Mouse (Mus musculus): ENCODE data around the gene Alkal2. TPM values are rescaled to one million over a fixed set of nuclear protein-coding genes. Genes with fewer than 3 reads are reported as not detected.

Gene Alkal2
- total RNA-seq (2021) (under 1 TPM in 1 of 2 experiments, not detected in 1; 0.24 TPM), polyA plus RNA-seq (2012; rRNA removed) (0.33 and 0.85 TPM in 2 replicates)
- long read RNA-seq, result 0 reads

DNA sequence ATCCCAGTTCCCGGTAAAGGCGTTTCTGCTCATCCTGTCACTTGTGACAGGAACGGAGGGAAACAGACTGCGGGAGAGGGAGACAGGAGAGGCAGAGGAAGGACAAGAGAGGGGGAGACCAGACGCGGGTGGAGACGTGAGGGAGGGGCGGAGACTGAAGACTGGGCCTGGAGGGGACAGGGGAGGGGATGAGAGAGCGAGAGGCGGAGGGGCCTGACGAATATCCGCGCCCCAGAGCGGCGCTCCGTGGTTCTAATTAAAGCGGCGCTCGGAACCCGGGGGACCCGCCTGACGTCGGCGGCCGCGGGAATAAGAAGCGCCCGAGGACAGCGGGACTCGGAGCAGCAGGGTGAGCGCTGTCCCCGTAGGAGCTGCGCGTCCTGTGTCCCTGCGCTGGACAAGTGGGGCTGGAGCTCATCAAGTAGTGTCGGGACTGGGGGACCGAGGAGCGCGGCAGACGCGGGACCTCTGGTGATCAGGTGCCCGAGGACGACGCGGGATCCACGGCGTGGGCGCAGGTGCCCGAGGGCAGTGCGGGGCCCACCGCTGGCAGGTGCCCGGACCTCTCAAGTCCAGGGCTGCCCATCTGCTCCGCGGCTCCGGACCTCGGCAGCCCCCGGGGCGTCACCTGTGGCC, at the start of gene Alkal2:
Alkal2 (plus strand) TSS at position 337 of the 636 bp plus-strand sequence.
- peak; percentile 23 for DNase-seq

DNA sequence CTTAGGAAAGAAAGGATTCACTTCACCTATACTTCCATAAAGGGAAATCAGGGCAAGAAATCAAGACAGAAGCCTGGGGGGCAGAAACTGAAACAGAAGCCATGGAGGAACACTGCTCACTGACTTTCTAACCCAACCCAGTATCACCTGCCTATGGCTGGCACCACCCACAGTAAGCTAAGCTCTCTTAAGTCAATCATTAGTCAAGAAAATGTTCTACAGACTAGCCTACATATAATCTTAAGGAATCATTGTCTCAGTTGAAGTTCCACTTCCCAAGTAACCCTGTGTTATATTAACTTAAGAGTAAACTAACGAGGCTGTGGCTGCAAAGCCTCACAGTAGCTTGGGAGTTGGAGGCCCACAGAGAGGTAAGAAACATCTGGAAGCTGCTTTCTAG, 35.6 kb upstream of the Alkal2 start:
- no peak for DNase-seq

DNA sequence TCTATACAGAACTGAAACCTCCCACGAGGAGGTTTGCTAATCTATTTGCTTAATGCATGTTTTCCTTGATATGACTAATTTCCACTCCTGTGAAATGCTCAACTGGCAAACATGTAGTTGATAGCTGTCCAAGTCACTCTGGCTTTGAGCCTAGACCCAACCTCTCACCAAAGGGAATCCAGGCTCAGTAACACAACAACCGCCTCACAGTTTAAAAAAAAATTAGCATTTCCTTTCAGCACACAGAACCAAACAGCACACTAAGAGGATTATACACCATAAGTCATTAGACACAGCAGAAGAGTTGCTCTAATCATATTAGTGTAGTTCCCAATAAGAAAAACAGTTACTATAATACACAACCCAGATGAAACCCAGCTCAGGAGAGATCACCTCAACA, 33.2 kb upstream of the Alkal2 start:
- DNase-seq, result peak; percentile 5

DNA sequence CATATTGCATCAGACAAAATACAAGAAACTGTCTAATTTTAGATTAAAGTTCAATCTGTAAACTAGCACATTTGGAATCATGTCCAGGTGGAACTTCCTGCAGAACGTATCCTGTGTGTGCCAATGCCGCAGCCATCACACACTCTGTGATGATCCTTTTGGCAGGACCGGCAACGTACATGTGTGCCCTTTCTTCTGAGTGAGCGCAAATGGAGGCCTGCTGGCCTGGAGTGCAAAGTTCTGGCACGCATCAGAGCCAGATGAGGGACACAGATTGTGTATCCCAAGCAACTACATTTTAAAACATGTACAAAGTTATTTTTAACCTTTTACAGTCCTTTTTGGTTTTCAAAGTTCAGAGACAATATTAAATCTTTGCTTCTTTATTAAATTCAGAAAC, 32.3 kb upstream of the Alkal2 start:
- no peak for DNase-seq

DNA sequence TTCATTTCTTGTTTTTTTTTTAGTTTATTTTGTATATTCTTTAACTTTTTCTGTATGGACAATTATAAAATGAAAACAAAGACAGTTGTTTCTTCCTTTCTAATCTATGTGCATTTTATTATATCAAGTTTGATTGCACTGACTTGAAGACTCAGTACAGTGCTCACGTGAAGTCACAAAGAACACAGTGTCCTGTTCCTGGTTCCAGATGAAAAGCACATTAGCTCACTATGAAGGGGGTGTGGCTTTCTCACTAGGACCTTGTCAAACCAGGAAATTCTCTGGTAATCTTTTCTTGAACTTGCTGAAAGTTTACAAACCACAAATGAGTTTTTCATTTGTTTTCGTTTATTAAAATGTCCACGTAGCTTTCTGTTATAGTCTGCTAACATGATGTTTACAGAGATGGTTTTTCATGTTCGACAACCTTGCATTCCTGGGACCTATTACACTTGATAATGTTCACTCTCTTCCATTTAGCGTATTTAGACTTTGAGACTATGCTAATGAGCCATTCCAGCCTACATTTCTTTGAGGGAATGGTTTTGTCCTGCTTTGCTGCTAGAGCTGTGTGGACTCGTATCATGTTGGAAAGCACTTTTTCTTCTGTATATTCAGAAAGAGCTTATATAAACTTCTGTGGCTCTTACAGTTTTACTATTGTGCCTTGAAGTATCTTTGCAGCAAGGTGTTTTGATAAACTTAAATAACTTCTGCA, 28.5 kb upstream of the Alkal2 start:
- DNase-seq, result no peak

DNA sequence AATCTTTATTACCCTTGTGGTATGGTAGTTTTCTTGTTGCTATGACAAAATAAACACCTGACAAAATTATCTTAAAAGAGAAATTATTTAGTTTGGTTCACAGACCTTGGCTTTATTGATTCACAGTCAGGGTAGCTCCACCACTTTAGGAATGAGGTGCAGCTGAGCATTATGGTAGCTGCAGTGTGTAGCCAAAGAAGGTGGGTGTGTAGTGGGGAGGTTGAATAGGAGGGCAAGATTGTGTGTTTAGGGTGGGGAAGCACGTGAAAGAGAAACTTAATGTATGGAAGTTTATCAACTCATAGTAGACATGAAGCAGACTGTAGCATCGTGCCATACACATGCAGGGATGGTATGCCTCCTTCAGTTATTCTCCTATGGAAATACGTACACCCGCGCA, 27.9 kb upstream of the Alkal2 start:
- no peak for DNase-seq

DNA sequence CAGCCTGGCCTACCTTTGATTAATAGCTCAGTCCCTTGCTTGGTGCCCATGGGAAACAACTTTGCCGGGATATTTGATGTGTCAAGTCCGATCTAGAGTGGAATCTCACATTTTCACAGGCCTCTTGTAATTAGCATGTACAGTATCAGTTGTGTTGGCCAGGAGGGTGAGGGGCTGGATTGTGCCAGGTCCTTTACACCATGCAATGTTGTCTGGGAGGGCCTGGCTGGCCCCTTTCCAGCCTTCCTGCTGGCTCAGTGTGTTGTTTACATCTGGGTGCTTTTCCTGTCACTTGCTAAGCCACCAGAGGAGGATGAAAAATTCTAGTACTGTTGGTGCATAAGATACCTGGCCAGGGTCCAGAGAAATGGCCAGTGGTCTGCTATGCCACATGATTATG, 19.8 kb upstream of the Alkal2 start:
- no peak for DNase-seq

DNA sequence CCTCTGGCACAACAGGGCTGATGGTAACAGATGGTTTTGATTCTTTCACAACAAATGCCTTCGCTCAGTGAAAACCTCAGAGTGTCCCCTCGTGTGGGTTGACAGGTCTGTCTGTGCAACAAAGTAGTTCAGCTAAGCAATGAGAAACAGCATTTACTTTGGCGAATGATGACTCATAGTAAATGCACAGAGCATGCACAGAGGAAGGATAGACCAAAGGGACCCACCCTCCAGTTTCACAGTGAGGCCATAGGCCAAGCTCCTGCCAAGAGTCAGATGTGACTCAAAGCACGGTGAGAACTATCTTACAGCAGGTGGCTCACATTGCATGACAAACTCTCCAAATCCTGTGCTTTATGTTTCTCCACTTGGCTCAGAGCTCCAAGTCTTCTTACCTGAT, 18.3 kb upstream of the Alkal2 start:
- DNase-seq, result no peak

DNA sequence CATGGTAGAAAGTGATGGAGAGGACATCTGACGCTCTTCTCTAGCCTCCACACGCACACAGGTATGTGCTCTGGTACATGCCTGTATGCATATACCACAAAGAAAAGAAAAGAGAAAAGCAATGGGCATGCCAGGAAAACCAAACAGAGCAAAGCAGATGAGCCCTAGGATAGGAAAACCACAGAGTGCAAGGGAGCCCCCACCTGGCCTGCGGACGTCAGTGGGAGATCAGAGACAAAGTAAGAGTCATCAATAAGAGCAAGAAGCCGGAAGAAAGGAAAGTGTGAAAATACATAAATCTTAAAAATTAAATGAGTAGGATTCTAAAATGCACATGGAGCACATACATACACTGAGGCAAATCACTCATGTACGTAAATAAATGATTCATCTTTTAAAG, 4.7 kb upstream of the Alkal2 start:
- DNase-seq, result no peak

DNA sequence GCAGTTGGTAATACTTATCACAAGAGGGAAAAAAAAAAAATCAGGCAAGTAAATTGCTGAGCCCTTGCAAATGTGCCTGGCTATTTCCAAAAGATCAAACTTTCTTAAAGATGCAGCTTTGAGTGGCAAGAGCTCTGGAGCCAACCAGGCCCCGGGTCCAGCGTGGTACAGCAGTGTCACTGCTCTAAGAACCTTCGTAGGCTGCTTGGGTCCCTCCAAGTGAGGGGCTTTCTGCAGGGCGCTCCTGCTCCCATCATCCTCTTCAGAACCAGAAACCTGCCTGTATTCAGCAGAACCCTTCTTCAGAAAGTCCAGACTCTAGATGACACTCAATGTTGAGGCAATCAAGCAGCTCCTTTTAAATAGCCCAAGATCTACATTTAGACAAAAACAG, 533 bp upstream of the Alkal2 start:
- no peak for DNase-seq

DNA sequence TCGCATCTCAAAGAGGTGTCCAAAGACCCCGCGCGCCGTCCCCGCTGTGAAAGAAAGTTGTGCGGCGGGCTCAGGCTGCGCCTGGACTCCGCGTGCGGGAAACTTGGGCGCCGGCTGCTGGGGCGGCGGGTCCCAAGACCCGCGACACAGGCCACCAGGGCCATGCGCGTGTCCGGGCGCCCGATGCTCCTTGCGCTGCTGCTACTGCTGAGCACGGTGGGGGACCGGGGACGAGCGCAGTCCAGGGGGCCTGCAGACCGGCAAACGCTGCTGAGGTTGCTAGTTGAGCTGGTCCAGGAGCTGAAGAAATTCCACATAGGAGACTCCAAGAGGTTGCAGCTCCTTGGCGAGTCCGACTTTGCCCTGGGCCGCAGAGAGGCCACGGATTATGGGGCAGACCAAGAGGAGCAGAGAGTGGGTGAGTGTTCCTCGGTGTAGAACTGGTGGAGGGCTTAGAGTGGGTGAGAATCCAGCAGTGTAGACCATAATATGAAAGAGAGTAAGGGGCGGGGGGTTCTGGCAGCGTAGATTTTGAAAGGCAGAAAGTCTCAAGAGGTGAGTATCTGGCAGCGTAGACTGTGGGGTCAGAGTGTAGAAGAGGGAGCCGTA, 604 bp downstream of the Alkal2 start:
- DNase-seq, result no peak

DNA sequence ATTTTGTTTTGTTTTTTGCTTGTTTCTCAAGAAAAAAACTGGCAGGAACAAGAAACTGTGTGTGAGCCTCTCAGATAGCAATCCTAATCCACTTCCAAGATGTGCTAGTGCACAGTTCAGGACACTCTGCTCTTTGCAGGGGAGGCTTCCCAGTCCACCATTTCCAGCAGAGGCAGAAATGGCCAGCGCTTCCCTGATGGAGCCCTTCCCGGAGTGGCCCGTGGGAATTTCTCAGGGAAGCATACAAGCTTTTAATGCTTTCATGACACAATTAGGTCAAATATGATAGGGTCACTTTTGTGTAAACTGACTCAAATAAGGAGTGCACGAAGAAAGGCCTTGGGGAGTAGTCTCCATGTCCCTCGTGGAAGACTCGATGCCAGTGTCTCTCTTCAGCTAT, 1.8 kb downstream of the Alkal2 start:
- peak; percentile 19 for DNase-seq

DNA sequence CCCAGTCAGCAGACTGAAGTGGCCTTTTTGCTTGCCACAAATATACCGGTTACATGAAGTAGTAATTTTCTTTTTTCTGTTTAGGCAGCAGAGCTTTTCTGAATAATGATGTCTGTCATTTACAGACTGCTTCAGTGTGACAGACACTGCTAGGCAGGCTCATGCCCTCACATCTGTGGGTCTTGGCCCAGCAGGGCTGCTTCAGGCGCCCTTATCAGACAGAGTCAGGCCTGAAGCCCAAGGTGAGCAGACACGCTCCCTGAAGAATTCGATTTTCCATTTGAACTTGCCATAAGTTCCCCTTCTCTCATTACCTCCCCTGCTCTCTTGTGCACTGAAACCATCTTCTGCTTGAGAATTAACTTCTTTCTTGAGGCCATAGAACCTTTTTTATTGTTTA, 3.9 kb downstream of the Alkal2 start:
- no peak for DNase-seq

DNA sequence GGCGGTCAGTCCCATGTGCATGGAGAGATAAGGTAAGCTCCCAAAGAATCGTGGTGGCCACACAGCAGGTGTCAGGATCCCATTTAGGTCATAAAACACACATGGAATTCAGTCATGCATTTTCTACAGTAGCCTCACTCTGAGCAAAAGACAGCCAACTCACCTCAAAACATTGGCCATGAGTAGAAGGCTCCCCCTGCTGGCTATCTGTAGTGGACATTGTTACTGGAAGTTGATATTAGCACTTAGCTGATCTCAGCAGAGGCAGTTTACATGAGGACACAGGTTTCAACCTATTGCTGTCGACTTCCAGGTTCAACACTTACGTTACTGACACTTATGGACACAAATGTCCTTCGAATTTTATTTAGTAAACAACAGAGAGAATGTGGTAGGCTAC, 5.9 kb downstream of the Alkal2 start:
- DNase-seq, result peak; percentile 63

DNA sequence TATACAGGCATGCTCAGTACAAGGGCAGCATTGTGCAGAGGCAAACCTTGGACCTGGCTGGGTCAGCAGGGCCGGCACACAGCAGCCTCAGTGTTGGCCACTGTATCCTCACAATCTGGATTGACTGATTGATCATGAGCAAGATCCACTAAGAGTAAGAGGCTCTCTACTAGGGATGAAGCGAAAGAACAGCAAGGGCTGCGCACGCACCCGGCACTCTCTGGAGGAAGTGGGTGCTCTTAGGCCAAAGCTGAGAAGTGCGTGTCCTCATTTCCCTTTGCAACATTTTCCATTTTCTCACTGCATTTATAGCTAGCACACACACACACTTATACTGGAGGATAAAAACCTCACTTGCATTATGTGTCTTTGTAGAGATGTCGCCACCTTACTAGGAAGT, 7.3 kb downstream of the Alkal2 start:
- DNase-seq, result no peak

DNA sequence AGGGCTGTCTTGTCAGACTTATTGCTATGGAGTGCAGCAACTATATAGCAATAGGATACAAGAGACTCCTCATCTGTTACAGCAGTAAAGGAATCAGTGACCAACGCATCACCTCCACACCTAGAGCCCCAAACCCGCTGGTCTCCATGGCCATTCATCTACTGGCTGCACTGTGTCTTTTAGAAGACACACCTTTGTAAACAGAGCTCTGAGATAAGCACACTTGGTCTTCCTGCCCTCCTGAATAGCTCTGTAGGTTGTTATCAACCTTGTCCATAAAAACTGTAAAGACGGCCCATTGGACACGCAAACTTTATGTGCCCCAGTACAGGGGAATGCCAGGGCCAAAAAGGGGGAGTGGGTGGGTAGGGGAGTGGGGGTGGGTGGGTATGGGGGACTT, 12.9 kb downstream of the Alkal2 start:
- no peak for DNase-seq

DNA sequence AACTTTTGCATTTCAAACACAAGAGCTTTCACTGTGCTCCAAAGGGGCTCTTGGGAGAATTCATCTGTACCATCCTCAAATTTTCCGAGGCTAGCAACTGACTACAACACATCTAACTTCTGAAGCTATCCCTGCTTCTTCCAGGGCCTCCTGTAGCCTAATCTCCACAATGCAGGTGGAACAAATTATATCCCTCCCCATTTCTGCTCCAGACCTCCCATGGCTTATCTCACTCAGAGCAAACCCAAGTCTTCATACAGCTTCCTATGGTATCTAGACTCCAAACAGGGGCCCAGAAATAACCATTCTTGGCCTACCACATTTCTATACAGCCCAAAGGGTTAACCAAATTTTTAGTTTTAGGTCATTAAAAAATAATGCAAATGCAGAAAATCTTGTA, 24.5 kb downstream of the Alkal2 start:
- no peak for DNase-seq

DNA sequence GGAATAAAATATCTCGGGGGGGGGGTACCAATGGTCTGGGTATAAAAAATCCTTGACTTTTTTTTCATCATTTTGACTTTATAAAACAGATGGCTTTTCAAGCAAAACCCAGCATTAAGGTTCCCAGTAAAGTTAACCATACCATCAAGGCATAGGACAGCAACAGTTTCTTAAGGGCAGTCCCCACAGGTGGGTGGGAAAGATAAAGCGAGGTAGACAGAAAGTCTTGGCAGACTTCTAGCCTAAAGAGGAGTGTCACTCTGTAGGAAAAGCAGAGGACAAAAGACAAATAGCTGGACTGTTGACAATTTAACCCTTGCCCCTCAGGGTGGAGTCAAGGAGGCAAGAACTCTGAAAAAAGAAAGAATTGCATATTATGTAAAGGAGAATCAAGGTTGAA, 25.8 kb downstream of the Alkal2 start:
- DNase-seq, result no peak

DNA sequence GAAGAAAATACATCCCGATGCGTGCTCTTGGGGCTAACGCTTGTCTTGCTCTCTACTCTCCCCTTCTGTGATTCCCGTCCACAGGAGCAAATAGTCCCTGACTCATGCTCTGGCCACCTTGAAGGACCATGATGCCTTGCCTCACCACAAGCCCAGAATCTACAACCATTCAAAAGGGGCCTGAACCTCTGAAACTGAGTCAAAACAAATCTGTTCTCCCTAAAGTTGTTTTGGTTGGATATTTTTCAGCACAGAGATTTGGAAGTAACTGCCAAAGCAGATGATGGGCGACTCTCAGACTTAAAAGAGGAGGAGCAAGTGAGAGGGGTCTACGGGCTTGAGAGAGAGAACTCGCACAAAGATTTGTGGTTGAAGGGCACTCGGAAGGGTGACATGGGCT, 26.7 kb downstream of the Alkal2 start:
- peak; percentile 17 for DNase-seq

DNA sequence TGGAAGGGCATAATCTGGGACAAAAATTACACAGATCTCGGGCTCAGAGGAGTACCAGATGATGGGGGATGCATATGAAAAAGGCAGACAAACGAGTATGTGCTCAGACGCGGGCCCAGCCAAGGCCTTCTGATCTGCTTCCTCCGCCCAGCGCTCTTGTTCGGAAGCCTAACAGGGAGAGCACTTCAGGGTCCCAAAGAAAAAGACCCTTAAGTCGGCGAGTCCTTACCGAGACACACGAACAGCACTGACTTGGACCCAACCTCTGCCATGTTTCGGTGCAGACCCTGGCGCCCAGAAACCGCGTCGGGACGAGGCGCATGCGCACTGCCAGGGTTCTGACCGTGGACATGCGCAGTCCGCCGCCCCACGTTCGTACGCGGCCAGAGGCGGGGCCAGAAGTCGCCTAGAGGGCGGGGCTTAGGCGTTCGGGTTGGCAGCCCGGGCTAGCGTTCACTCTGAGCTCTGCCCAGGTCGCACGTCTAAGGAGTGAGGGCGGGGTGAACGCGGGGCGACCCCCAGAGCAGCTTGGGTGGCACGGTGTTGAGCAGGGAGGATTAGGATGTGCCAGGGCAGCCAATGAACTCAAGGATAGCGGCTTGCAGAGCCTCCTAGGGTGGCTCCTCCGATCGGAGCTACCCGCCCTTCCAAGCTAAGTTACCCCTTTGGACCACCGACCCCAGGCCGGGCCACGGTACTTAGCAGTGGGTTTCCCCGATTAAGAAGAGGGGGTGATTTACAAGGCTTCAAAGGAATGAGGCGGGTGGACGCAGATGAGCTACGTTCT, 27.3 kb downstream of the Alkal2 start, which contains the start of the genes Acp1 and Sh3yl1:
Acp1 (minus strand) TSS at position 329 of the 787 bp plus-strand sequence.
Sh3yl1 (plus strand) TSS at position 408 of the 787 bp plus-strand sequence.
- peak; percentile 97 for DNase-seq

DNA sequence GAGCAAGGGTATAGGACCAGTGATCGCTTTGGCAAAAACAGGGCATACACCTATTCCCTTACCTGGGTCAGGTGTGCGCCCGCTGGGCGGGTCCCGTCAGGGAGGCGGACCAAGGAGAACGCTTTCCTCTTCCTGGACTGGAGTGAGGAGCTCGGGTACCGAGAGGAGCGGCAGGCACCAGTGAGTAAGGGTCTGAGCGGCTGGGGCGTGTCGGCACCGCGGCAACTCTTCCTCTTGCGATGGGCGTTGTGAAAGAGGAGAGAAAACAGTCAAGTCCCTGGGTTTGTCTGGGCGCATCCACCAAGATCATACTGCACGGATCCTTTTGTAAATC, 27.9 kb downstream of the Alkal2 start:
- DNase-seq, result peak; percentile 44

DNA sequence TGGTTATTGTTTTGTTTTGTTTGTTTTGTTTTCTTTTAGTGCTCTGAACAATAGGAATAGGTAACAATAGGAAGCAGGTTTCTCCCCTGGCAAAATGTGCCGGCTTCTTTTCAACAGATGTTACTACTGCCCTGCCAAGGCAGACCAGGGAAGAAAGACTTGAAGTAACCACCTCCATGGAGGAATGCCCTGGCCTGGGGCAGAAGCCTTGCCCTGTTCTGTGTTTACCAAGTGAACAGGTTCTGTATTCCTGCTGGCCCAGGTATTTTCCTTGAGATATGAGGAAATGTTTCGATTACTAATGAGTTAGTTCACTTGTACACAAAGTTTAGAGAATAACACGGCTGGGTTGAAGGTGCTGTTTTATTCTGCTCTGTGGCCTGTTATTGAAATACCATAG, 28.7 kb downstream of the Alkal2 start:
- no peak for DNase-seq

DNA sequence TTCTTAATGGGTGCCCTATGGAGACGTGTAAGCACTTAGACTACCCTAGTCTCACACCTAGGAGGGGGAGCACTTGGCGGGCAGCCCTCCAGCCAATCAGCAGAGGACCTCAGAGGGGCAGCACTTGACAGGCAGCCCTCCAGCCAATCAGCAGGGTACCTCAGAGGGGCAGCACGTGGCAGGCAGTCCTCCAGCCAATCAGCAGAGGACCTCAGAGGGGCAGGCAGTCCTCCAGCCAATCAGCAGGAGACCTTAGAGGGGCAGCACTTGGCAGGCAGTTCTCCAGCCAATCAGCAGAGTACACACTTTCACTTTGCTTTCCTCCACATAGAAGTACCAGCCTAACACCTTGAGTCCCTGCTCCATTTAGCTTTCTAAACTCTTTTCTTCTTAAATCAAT, 38.3 kb downstream of the Alkal2 start:
- DNase-seq, result no peak

All from adrenal gland, adult 2 months (tissue).